Mouse (Mus musculus): ENCODE measurements around the gene Vps35l. TPM values are rescaled to one million over a fixed set of nuclear protein-coding genes. Genes with fewer than 3 reads are reported as not detected.

Vps35l gene
- polyA plus RNA-seq, 1 experiment from 2014 or later: 66.2 TPM

GRCm38 (mm10) chr7:118790292-118790691 lies 50.3 kb downstream of the Vps35l start:
- DNase-seq (ENCODE audit: low spot score) (no peak), ATAC-seq (ENCODE audit: insufficient number of reproducible peaks, low FRiP score, low TSS enrichment, low read depth) (no peak)
- Histone ChIP-seq H3K9ac (ENCODE audit: low read length) (no peak overlapping the region), H3K27ac (replicated peaks; ENCODE audit: low read depth, low read length) (no peak overlapping the region), H3K9me3 (ENCODE audit: control insufficient read depth, low read length) (no peaks in the 10 kb centered on the region), H3K4me1 (ENCODE audit: control insufficient read depth, insufficient read depth, low read length) (no peaks in the 10 kb centered on the region), H3K4me2 (ENCODE audit: low read depth, severe bottlenecking) (no peak overlapping the region), H3K36me3 (ENCODE audit: control insufficient read depth, insufficient read depth, low read length) (no peaks in the 10 kb centered on the region; the same call in 1 of the 2 replicates), H3K4me3 (ENCODE audit: low read depth, low read length) (no peak overlapping the region), H3K27me3 (ENCODE audit: control insufficient read depth, insufficient read depth, low read length) (no peaks in the 10 kb centered on the region)
- WGBS: 89% methylated on average over 5 of the region's 5 CpGs

DNA sequence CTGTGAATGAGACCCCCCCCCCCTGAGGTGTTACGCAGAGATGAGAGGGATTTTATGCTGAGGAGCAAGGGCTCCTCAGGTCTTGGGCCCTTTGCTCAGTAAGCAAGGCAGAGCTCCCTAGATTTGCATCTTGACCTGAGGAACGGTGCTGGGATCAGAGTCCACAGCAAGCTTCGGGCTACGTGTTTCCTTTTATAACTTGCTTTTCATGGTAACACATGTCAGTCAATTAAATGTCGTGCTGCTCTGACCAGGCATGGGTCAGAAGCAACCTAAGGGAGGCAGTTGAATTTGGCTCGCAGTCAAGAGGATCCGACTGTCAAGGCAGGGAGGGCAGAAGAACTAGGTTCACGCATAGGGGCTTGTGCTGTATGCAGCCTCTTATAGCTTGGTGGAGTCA lies 53.9 kb downstream of the Vps35l start:
- ATAC-seq (ENCODE audit: insufficient number of reproducible peaks, low FRiP score, low TSS enrichment, low read depth): no peak
- H3K9me3 ChIP-seq (ENCODE audit: control insufficient read depth, low read length): no peaks in the 10 kb centered on the region
- no peak overlapping the region for H3K4me3 ChIP-seq (ENCODE audit: low read depth, low read length)
- H3K4me2 ChIP-seq (ENCODE audit: low read depth, severe bottlenecking): no peak overlapping the region
- no peaks in the 10 kb centered on the region; the same call in 1 of the 2 replicates for H3K36me3 ChIP-seq (ENCODE audit: control insufficient read depth, insufficient read depth, low read length)
- WGBS: 90% methylated on average over 8 of the region's 8 CpGs
- no peak overlapping the region for H3K9ac ChIP-seq (ENCODE audit: low read length)
- DNase-seq (ENCODE audit: low spot score): no peak
- no peaks in the 10 kb centered on the region for H3K27me3 ChIP-seq (ENCODE audit: control insufficient read depth, insufficient read depth, low read length)
- no peaks in the 10 kb centered on the region for H3K4me1 ChIP-seq (ENCODE audit: control insufficient read depth, insufficient read depth, low read length)
- H3K27ac ChIP-seq (replicated peaks; ENCODE audit: low read depth, low read length): no peak overlapping the region

- Histone ChIP-seq H3K9me3 (ENCODE audit: control insufficient read depth, low read length) (no peaks in the 10 kb centered on the region), H3K4me3 (ENCODE audit: low read depth, low read length) (no peak overlapping the region), H3K27me3 (ENCODE audit: control insufficient read depth, insufficient read depth, low read length) (no peaks in the 10 kb centered on the region), H3K36me3 (ENCODE audit: control insufficient read depth, insufficient read depth, low read length) (no peaks in the 10 kb centered on the region; the same call in none of the 2 replicates), H3K4me1 (ENCODE audit: control insufficient read depth, insufficient read depth, low read length) (no peaks in the 10 kb centered on the region), H3K9ac (ENCODE audit: low read length) (no peak overlapping the region), H3K4me2 (ENCODE audit: low read depth, severe bottlenecking) (no peak overlapping the region), H3K27ac (replicated peaks; ENCODE audit: low read depth, low read length) (no peak overlapping the region)
- DNase-seq (ENCODE audit: low spot score) (no peak), ATAC-seq (ENCODE audit: insufficient number of reproducible peaks, low FRiP score, low TSS enrichment, low read depth) (no peak)
- 93% methylated on average over 8 of the region's 8 CpGs for WGBS
Observed at GRCm38 (mm10) chr7:118795779-118796178, 55.8 kb downstream of the Vps35l start.

DNA sequence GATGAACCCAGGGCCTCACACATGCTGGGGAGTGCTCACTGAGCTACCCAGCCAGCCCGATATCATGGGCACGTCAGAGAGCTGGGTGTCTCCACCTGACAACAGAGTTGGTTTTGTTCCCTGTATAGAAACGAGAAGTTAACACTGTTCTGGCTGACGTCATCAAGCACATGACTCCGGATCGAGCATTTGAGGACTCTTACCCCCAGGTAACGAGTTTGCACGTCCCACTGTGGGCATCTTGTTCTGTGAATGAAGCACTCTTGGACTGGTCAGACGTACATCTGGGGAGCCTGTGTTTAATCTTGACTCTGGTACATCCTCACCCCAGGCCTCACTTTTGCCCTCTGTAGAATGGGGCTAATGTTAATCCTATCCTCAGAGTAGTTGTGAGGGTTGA lies 56.8 kb downstream of the Vps35l start:
- no peak for ATAC-seq (ENCODE audit: insufficient number of reproducible peaks, low FRiP score, low TSS enrichment, low read depth)
- Histone ChIP-seq H3K4me1 (ENCODE audit: control insufficient read depth, insufficient read depth, low read length) (no peaks in the 10 kb centered on the region), H3K27me3 (ENCODE audit: control insufficient read depth, insufficient read depth, low read length) (no peaks in the 10 kb centered on the region), H3K9me3 (ENCODE audit: control insufficient read depth, low read length) (no peaks in the 10 kb centered on the region), H3K9ac (ENCODE audit: low read length) (no peak overlapping the region), H3K36me3 (ENCODE audit: control insufficient read depth, insufficient read depth, low read length) (no peaks in the 10 kb centered on the region; the same call in none of the 2 replicates), H3K4me3 (ENCODE audit: low read depth, low read length) (no peak overlapping the region), H3K27ac (replicated peaks; ENCODE audit: low read depth, low read length) (no peak overlapping the region), H3K4me2 (ENCODE audit: low read depth, severe bottlenecking) (no peak overlapping the region)
- 91% methylated on average over 9 of the region's 9 CpGs for WGBS
- no peak for DNase-seq (ENCODE audit: low spot score)

- Histone ChIP-seq H3K4me2 (ENCODE audit: low read depth, severe bottlenecking) (no peak overlapping the region), H3K27ac (replicated peaks; ENCODE audit: low read depth, low read length) (no peak overlapping the region), H3K9me3 (ENCODE audit: control insufficient read depth, low read length) (no peaks in the 10 kb centered on the region), H3K36me3 (ENCODE audit: control insufficient read depth, insufficient read depth, low read length) (no peaks in the 10 kb centered on the region; the same call in none of the 2 replicates), H3K4me3 (ENCODE audit: low read depth, low read length) (no peak overlapping the region), H3K27me3 (ENCODE audit: control insufficient read depth, insufficient read depth, low read length) (no peaks in the 10 kb centered on the region), H3K9ac (ENCODE audit: low read length) (no peak overlapping the region), H3K4me1 (ENCODE audit: control insufficient read depth, insufficient read depth, low read length) (no peaks in the 10 kb centered on the region)
- DNase-seq (ENCODE audit: low spot score) (no peak), ATAC-seq (ENCODE audit: insufficient number of reproducible peaks, low FRiP score, low TSS enrichment, low read depth) (no peak)
- 82% methylated on average over 7 of the region's 7 CpGs for WGBS
Observed at GRCm38 (mm10) chr7:118797600-118797999, 57.6 kb downstream of the Vps35l start.

DNA sequence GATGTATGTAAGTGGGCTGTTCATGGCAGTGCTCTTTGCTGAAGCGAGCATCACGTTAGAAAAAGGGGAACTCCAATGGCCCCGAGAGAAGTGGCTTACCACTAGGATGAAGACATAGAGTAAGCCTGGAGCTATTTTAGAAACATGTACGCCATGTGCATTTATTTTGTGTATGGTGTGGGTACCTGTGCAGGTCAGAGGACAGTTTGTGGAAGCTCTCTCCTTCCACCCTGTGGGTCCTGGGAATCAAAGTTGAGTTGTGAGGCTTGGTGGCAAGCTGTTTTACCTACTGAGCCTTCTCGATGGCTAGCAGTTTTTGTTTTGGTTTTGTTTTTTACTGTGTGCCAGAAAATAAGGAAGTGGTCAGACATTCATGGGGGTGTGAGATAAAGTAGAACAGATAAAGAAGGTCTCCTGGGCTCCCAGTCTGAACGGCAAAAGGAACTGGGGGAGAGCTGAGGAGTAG lies 58.1 kb downstream of the Vps35l start:
- Histone ChIP-seq H3K9me3 (ENCODE audit: control insufficient read depth, low read length) (no peaks in the 10 kb centered on the region), H3K27ac (replicated peaks; ENCODE audit: low read depth, low read length) (no peak overlapping the region), H3K4me1 (ENCODE audit: control insufficient read depth, insufficient read depth, low read length) (no peaks in the 10 kb centered on the region), H3K4me2 (ENCODE audit: low read depth, severe bottlenecking) (no peak overlapping the region), H3K27me3 (ENCODE audit: control insufficient read depth, insufficient read depth, low read length) (no peaks in the 10 kb centered on the region), H3K4me3 (ENCODE audit: low read depth, low read length) (no peak overlapping the region), H3K36me3 (ENCODE audit: control insufficient read depth, insufficient read depth, low read length) (no peaks in the 10 kb centered on the region; the same call in none of the 2 replicates), H3K9ac (ENCODE audit: low read length) (no peak overlapping the region)
- ATAC-seq (ENCODE audit: insufficient number of reproducible peaks, low FRiP score, low TSS enrichment, low read depth): no peak
- no peak for DNase-seq (ENCODE audit: low spot score)
- WGBS: 91% methylated on average over 6 of the region's 6 CpGs

DNA sequence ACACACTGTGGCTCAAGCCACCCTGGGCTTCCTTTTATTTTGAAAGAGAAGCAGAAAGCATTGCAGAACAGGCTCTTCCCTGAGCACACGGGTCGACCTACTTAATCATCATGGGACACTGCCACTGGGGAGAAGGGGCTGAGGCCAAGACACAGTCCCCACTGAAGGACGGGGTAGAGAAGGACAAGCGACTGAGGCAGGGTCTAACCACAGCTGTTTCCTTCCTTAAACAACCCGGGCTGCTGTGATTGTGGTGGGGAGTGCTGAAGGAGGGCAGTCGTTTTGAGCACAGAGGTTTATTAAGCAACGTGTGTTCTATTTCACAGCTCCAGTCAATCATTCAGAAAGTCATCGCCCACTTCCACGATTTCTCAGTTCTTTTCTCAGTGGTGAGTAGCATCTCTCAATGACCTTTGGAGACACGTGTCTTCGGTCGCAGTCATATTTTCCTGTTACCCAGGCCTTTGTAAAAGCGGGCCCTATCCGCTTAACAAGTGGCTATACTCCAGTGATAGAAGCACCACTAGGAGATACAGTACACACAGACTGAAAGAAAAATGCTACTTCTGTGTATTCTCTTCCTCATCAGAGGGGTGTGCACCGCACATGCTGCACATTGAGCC lies 60.2 kb downstream of the Vps35l start:
- Histone ChIP-seq H3K27ac (replicated peaks; ENCODE audit: low read depth, low read length) (no peak overlapping the region), H3K4me3 (ENCODE audit: low read depth, low read length) (no peak overlapping the region), H3K4me2 (ENCODE audit: low read depth, severe bottlenecking) (no peak overlapping the region), H3K4me1 (ENCODE audit: control insufficient read depth, insufficient read depth, low read length) (no peaks in the 10 kb centered on the region), H3K27me3 (ENCODE audit: control insufficient read depth, insufficient read depth, low read length) (no peaks in the 10 kb centered on the region), H3K9ac (ENCODE audit: low read length) (no peak overlapping the region), H3K9me3 (ENCODE audit: control insufficient read depth, low read length) (no peaks in the 10 kb centered on the region), H3K36me3 (ENCODE audit: control insufficient read depth, insufficient read depth, low read length) (no peaks in the 10 kb centered on the region; the same call in 1 of the 2 replicates)
- DNase-seq (ENCODE audit: low spot score) (no peak), ATAC-seq (ENCODE audit: insufficient number of reproducible peaks, low FRiP score, low TSS enrichment, low read depth) (no peak)
- 90% methylated on average over 15 of the region's 15 CpGs for WGBS

- 95% methylated on average over 3 of the region's 3 CpGs for WGBS
- H3K36me3 ChIP-seq (ENCODE audit: control insufficient read depth, insufficient read depth, low read length): no peaks in the 10 kb centered on the region; the same call in 1 of the 2 replicates
- DNase-seq (ENCODE audit: low spot score): no peak
- no peak overlapping the region for H3K4me2 ChIP-seq (ENCODE audit: low read depth, severe bottlenecking)
- H3K9ac ChIP-seq (ENCODE audit: low read length): no peak overlapping the region
- no peaks in the 10 kb centered on the region for H3K27me3 ChIP-seq (ENCODE audit: control insufficient read depth, insufficient read depth, low read length)
- H3K9me3 ChIP-seq (ENCODE audit: control insufficient read depth, low read length): no peaks in the 10 kb centered on the region
- ATAC-seq (ENCODE audit: insufficient number of reproducible peaks, low FRiP score, low TSS enrichment, low read depth): no peak
- no peak overlapping the region for H3K4me3 ChIP-seq (ENCODE audit: low read depth, low read length)
- no peak overlapping the region for H3K27ac ChIP-seq (replicated peaks; ENCODE audit: low read depth, low read length)
- H3K4me1 ChIP-seq (ENCODE audit: control insufficient read depth, insufficient read depth, low read length): no peaks in the 10 kb centered on the region
Observed at GRCm38 (mm10) chr7:118801791-118802190, 61.8 kb downstream of the Vps35l start.

DNA sequence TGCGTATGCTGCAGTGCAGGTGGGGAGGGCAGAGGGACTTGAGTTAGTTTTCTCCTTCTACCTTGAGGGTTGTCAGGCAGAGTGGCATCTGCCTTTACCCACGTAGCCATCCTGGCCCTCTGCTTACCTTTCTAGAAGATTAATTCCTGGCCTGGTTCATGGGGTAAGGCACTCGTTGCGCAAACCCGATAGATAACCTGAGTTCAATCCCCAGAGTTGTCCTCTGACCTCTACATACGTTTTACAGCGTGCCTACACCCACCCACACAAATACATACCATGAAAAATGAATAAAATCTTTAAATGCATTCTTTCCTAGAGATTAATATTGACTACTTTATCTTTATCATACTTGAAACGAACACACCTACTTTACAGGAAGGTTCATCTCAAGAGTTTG lies 63.4 kb downstream of the Vps35l start:
- Histone ChIP-seq H3K36me3 (ENCODE audit: control insufficient read depth, insufficient read depth, low read length) (no peaks in the 10 kb centered on the region; the same call in 1 of the 2 replicates), H3K9me3 (ENCODE audit: control insufficient read depth, low read length) (no peaks in the 10 kb centered on the region), H3K4me1 (ENCODE audit: control insufficient read depth, insufficient read depth, low read length) (no peaks in the 10 kb centered on the region), H3K27me3 (ENCODE audit: control insufficient read depth, insufficient read depth, low read length) (no peaks in the 10 kb centered on the region), H3K9ac (ENCODE audit: low read length) (no peak overlapping the region), H3K27ac (replicated peaks; ENCODE audit: low read depth, low read length) (no peak overlapping the region), H3K4me3 (ENCODE audit: low read depth, low read length) (no peak overlapping the region), H3K4me2 (ENCODE audit: low read depth, severe bottlenecking) (no peak overlapping the region)
- WGBS: 92% methylated on average over 8 of the region's 8 CpGs
- DNase-seq (ENCODE audit: low spot score): no peak
- no peak for ATAC-seq (ENCODE audit: insufficient number of reproducible peaks, low FRiP score, low TSS enrichment, low read depth)

Data from limb, embryonic 11.5 days (tissue).